Mouse (Mus musculus): ENCODE measurements around the gene Jmjd4. TPM values are rescaled to one million over a fixed set of nuclear protein-coding genes. Genes with fewer than 3 reads are reported as not detected.

Jmjd4 gene
- total and polyA plus RNA-seq, 3 experiments, result 14.5 to 18.1 TPM; not detected in 1

GRCm38 (mm10) chr11:59418708-59419107, 31.1 kb upstream of the Jmjd4 start:
- DNase-seq (ENCODE audit: low read depth, low spot score), result peak; percentile 23
- Histone ChIP-seq H3K27me3 (ENCODE audit: control insufficient read depth in 1 of 2, insufficient read depth in 2 of 2, low read length in 2 of 2) (no peaks in the 10 kb centered on the region), H3K27ac (ENCODE audit: control insufficient read depth, low read depth, low read length) (no peak overlapping the region), H3K9me3 (replicated peaks; ENCODE audit: insufficient read depth, low read length) (no peaks in the 10 kb centered on the region), H3K36me3 (ENCODE audit: control insufficient read depth in 1 of 2, insufficient read depth in 2 of 2, low read length in 2 of 2) (peaks cover 0 to 13% of the 10 kb centered on the region in 2 experiments; a peak in 2 of 4 replicates), H3K79me2 (ENCODE audit: control insufficient read depth, insufficient read depth, low read length, poor library complexity) (no peaks in the 10 kb centered on the region), H3K9ac (ENCODE audit: control insufficient read depth, low read depth, low read length, poor library complexity, severe bottlenecking) (no peak overlapping the region), H3K4me1 (ENCODE audit: control insufficient read depth in 1 of 2, insufficient read depth in 2 of 2, low read length in 2 of 2) (no peaks in the 10 kb centered on the region), H3K4me3 (ENCODE audit: control insufficient read depth in 1 of 2, insufficient read depth in 1 of 2, low read depth in 2 of 2, low read length in 2 of 2) (no peak overlapping the region)
- no peak for TF ChIP-seq SIN3A (IDR thresholded peaks at IDR 0.05; ENCODE audit: low read length)
- TF ChIP-seq GABPA (IDR thresholded peaks at IDR 0.05; ENCODE audit: low read depth, low read length), result no peak
- TF ChIP-seq ZNF384 (IDR thresholded peaks at IDR 0.05; ENCODE audit: low read depth, low read length), result no peak
- TF ChIP-seq MYC (IDR thresholded peaks at IDR 0.05; ENCODE audit: low read depth, low read length), result no peak
- TF ChIP-seq MAZ (IDR thresholded peaks at IDR 0.05; ENCODE audit: low read depth, low read length), result no peak
- TF ChIP-seq CHD2 (IDR thresholded peaks at IDR 0.05; ENCODE audit: low read length), result no peak
- TF ChIP-seq EP300 (IDR thresholded peaks at IDR 0.05; ENCODE audit: low read depth in 1 of 2, low read length in 2 of 2), result no peak
- no peak for TF ChIP-seq MXI1 (IDR thresholded peaks at IDR 0.05; ENCODE audit: low read depth, low read length)
- TF ChIP-seq UBTF (IDR thresholded peaks at IDR 0.05; ENCODE audit: borderline replicate concordance, insufficient read depth, low read depth, low read length), result no peak
- no peak for TF ChIP-seq RAD21 (IDR thresholded peaks at IDR 0.05; ENCODE audit: low read depth, low read length)
- no peak for TF ChIP-seq KAT2A (conservative IDR thresholded peaks at IDR 0.05; ENCODE audit: low read depth, low read length)

- Histone ChIP-seq H3K9ac (ENCODE audit: control insufficient read depth, low read depth, low read length, poor library complexity, severe bottlenecking) (no peak overlapping the region), H3K79me2 (ENCODE audit: control insufficient read depth, insufficient read depth, low read length, poor library complexity) (no peaks in the 10 kb centered on the region), H3K4me1 (ENCODE audit: control insufficient read depth in 1 of 2, insufficient read depth in 2 of 2, low read length in 2 of 2) (peaks cover 3 to 4% of the 10 kb centered on the region in 2 experiments; a peak in 2 of 4 replicates), H3K27ac (ENCODE audit: control insufficient read depth, low read depth, low read length) (no peak overlapping the region), H3K27me3 (ENCODE audit: control insufficient read depth in 1 of 2, insufficient read depth in 2 of 2, low read length in 2 of 2) (no peaks in the 10 kb centered on the region), H3K4me3 (ENCODE audit: control insufficient read depth in 1 of 2, insufficient read depth in 1 of 2, low read depth in 2 of 2, low read length in 2 of 2) (no peak overlapping the region), H3K36me3 (ENCODE audit: control insufficient read depth in 1 of 2, insufficient read depth in 2 of 2, low read length in 2 of 2) (peaks cover 0 to 10% of the 10 kb centered on the region in 2 experiments; a peak in 2 of 4 replicates), H3K9me3 (replicated peaks; ENCODE audit: insufficient read depth, low read length) (no peaks in the 10 kb centered on the region)
- no peak for DNase-seq (ENCODE audit: low read depth, low spot score)
- TF ChIP-seq MYC (IDR thresholded peaks at IDR 0.05; ENCODE audit: low read depth, low read length) (no peak), KAT2A (conservative IDR thresholded peaks at IDR 0.05; ENCODE audit: low read depth, low read length) (no peak), TAL1 (IDR thresholded peaks at IDR 0.05; ENCODE audit: low read length) (no peak), MEF2A (IDR thresholded peaks at IDR 0.05; ENCODE audit: extremely low read depth, insufficient replicate concordance, low read depth, low read length, poor library complexity, severe bottlenecking) (no peak), USF1 (IDR thresholded peaks at IDR 0.05; ENCODE audit: low read depth, low read length) (no peak), GATA1 (IDR thresholded peaks at IDR 0.05; ENCODE audit: low read depth, low read length) (no peak), ZNF384 (IDR thresholded peaks at IDR 0.05; ENCODE audit: low read depth, low read length) (no peak), JUND (IDR thresholded peaks at IDR 0.05; ENCODE audit: low read depth, low read length) (no peak), NELFE (IDR thresholded peaks at IDR 0.05; ENCODE audit: low read depth, low read length) (no peak), ZMIZ1 (IDR thresholded peaks at IDR 0.05; ENCODE audit: low read depth, low read length) (no peak), BHLHE40 (IDR thresholded peaks at IDR 0.05; ENCODE audit: borderline replicate concordance, low read depth, low read length) (no peak), E2F4 (IDR thresholded peaks at IDR 0.05; ENCODE audit: borderline replicate concordance, low read depth, low read length) (no peak), MAFK (IDR thresholded peaks at IDR 0.05; ENCODE audit: borderline replicate concordance, low read depth, low read length) (no peak), EP300 (IDR thresholded peaks at IDR 0.05; ENCODE audit: low read depth in 1 of 2, low read length in 2 of 2) (no peak), ZC3H11A (IDR thresholded peaks at IDR 0.05; ENCODE audit: low read depth, low read length) (no peak)
Observed at GRCm38 (mm10) chr11:59421436-59421835, 28.4 kb upstream of the Jmjd4 start.
